Mouse (Mus musculus): ENCODE data around the gene Slc41a2. TPM values are rescaled to one million over a fixed set of nuclear protein-coding genes. Genes with fewer than 3 reads are reported as not detected.
"Not testable (repeated sequence)": the region's sequence is repeated elsewhere in the genome, so short reads cannot be mapped to it uniquely, and the experiment has no call there.

Slc41a2 gene
- total and polyA plus RNA-seq, 3 experiments = 0.05 TPM; not detected in 2

DNA sequence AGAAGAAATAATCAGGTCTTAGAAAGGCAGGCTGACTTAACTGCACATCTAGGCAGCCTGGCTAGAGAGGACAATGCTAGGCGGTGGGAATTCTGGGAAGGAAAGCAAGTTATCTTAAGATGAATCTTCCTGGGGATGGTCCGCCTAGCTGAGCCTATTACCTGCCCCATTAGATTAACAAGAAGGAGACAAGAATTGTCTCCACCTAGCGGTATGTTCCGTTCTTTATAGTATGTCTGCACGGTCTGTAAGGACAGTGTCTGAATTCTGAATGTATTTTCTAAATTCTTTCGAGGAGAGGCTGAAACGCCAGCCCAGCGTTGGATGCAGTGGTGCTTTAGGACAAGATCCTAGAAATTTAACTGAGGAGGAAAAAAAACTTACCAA is 16.6 kb upstream of the Slc41a2 start:
- no peak for DNase-seq (ENCODE audit: low spot score)
- H3K9me3 ChIP-seq (replicated peaks) = no peaks in the 10 kb centered on the region
- H3K27me3 ChIP-seq (ENCODE audit: insufficient read depth, low read length) = peaks cover 19% of the 10 kb centered on the region
- TF ChIP-seq GATA1 (IDR thresholded peaks at IDR 0.05; ENCODE audit: borderline replicate concordance, low read length) (no peak), CTCF (IDR thresholded peaks at IDR 0.05; ENCODE audit: low read depth, low read length) (no peak), TAL1 (conservative IDR thresholded peaks at IDR 0.05; ENCODE audit: low read depth, low read length) (no peak), GATA2 (IDR thresholded peaks at IDR 0.05; ENCODE audit: borderline replicate concordance, low read depth, low read length) (no peak), POLR2AphosphoS5 (IDR thresholded peaks at IDR 0.05; ENCODE audit: insufficient replicate concordance, low read depth, low read length) (no peak)
- H3K4me1 ChIP-seq (ENCODE audit: insufficient read depth, low read depth, low read length) = peaks cover 14% of the 10 kb centered on the region
- peak; percentile 40 for ATAC-seq (ENCODE audit: extremely low read depth, insufficient number of reproducible peaks, low FRiP score, poor library complexity, severe bottlenecking)
- no peak overlapping the region for H3K4me3 ChIP-seq (ENCODE audit: low read depth, low read length)
- H3K36me3 ChIP-seq (replicated peaks) = no peaks in the 10 kb centered on the region

DNA sequence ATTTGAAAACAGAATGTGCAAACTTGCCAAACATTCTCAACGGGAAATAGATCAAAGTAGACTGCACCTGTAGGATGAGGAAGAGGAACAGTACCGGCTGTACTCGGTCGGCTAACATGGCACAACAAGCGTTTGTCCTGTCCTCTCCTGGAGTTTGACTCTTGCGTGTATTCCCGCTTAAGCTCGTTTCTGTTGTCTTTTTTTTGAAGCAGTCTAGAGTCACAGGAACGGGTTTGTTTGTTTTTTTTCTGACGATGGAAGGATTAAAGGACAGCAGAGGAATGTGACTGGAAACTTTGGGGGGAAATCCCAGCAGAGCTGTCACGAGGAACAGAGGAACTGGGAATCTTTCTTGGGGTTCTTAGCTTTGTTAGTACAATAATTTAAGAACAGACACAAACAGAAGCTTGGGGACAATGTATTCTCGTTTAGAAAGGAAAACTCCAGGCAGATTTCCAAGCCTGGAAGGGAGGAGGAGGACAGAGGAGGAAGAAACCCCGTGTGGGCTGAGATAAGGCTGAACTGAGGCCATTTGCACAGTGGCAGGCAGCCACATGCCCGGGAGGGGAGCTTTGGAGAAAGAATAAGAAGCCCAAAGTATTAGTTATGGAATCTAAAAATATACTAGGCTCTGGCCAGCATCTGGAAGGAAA is 16.1 kb upstream of the Slc41a2 start:
- TF ChIP-seq TAL1 (conservative IDR thresholded peaks at IDR 0.05; ENCODE audit: low read depth, low read length) (no peak), CTCF (IDR thresholded peaks at IDR 0.05; ENCODE audit: low read depth, low read length) (no peak), GATA1 (IDR thresholded peaks at IDR 0.05; ENCODE audit: borderline replicate concordance, low read length) (no peak), GATA2 (IDR thresholded peaks at IDR 0.05; ENCODE audit: borderline replicate concordance, low read depth, low read length) (no peak)
- H3K4me3 ChIP-seq (ENCODE audit: low read depth, low read length) = no peak overlapping the region
- H3K9me3 ChIP-seq (replicated peaks) = no peaks in the 10 kb centered on the region
- DNase-seq (ENCODE audit: low spot score) (no peak), ATAC-seq (ENCODE audit: extremely low read depth, insufficient number of reproducible peaks, low FRiP score, poor library complexity, severe bottlenecking) (no peak)
- peaks cover 9% of the 10 kb centered on the region for H3K4me1 ChIP-seq (ENCODE audit: insufficient read depth, low read depth, low read length)
- H3K36me3 ChIP-seq (replicated peaks) = no peaks in the 10 kb centered on the region
- H3K27me3 ChIP-seq (ENCODE audit: insufficient read depth, low read length) = peaks cover 23% of the 10 kb centered on the region

DNA sequence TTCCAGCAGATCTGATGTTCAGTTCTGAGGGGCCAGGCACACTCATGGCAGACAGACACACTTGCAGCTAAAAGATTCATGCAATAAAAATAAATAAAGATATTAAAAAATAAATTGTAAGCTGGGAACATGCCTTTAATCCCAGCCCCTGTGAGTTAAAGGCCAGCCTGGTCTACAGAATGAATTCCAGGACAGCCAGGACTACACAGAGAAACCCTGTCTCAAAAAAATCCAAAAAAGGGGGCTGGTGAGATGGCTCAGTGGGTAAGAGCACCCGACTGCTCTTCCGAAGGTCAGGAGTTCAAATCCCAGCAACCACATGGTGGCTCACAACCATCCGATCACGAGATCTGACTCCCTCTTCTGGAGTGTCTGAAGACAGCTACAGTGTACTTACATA is 14.1 kb upstream of the Slc41a2 start:
- not testable (repeated sequence) for DNase-seq (ENCODE audit: low spot score); H3K36me3 ChIP-seq (replicated peaks); ATAC-seq (ENCODE audit: extremely low read depth, insufficient number of reproducible peaks, low FRiP score, poor library complexity, severe bottlenecking); H3K9me3 ChIP-seq (replicated peaks); H3K4me3 ChIP-seq (ENCODE audit: low read depth, low read length); H3K4me1 ChIP-seq (ENCODE audit: insufficient read depth, low read depth, low read length)
- peaks cover 32% of the 10 kb centered on the region for H3K27me3 ChIP-seq (ENCODE audit: insufficient read depth, low read length)

DNA sequence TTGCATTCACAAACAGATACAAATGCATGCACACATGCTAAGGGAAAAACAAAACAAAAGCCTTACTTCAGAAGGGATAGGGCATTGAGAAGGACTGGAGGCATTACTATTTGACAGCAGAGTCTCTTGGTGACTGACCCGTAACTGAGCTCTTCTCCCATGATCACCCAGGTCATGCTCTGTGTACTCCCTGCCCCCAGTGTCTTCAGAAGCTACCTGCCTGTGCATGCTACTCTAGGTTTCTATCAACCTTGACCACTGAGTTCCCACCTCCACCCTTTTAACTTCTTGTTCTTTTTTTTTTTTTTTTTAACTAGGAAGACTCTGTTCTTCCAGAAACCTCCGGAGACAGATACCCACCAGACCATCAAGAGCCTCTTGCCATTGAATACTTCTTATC is 13.0 kb upstream of the Slc41a2 start:
- Histone ChIP-seq H3K4me1 (ENCODE audit: insufficient read depth, low read depth, low read length) (no peaks in the 10 kb centered on the region), H3K36me3 (replicated peaks) (no peaks in the 10 kb centered on the region), H3K9me3 (replicated peaks) (no peaks in the 10 kb centered on the region), H3K27me3 (ENCODE audit: insufficient read depth, low read length) (peaks cover 34% of the 10 kb centered on the region), H3K4me3 (ENCODE audit: low read depth, low read length) (no peak overlapping the region)
- ATAC-seq (ENCODE audit: extremely low read depth, insufficient number of reproducible peaks, low FRiP score, poor library complexity, severe bottlenecking) = no peak
- DNase-seq (ENCODE audit: low spot score) = no peak
- TF ChIP-seq TAL1 (conservative IDR thresholded peaks at IDR 0.05; ENCODE audit: low read depth, low read length) (no peak), GATA1 (IDR thresholded peaks at IDR 0.05; ENCODE audit: borderline replicate concordance, low read length) (no peak), CTCF (IDR thresholded peaks at IDR 0.05; ENCODE audit: low read depth, low read length) (no peak)

DNA sequence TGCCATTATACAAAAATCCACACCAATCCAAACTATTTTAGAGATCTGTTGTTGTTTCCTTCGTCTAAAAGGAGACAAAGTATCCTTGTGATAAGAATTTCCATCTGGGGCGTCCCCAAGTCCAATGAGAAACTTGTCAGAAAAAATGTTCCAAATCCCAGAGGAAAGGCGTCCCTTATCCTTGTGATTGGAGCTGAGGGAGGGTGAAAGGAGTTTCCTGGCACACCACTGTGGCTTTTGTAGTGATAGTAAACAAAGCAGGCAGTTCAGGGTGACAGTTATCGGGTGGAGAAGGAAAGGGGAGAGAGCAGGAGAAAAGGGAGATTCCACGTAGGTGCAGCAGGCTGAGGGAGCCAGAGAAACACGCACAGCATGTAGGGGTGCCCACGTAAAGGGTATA is 9.8 kb upstream of the Slc41a2 start:
- no peak for TF ChIP-seq POLR2AphosphoS5 (IDR thresholded peaks at IDR 0.05; ENCODE audit: insufficient replicate concordance, low read depth, low read length)
- TF ChIP-seq GATA2 (IDR thresholded peaks at IDR 0.05; ENCODE audit: borderline replicate concordance, low read depth, low read length) = no peak
- TF ChIP-seq TAL1 (conservative IDR thresholded peaks at IDR 0.05; ENCODE audit: low read depth, low read length) = no peak
- no peak for TF ChIP-seq CTCF (IDR thresholded peaks at IDR 0.05; ENCODE audit: low read depth, low read length)
- TF ChIP-seq GATA1 (IDR thresholded peaks at IDR 0.05; ENCODE audit: borderline replicate concordance, low read length) = no peak
- ATAC-seq (ENCODE audit: extremely low read depth, insufficient number of reproducible peaks, low FRiP score, poor library complexity, severe bottlenecking) (no peak), DNase-seq (ENCODE audit: low spot score) (no peak)
- Histone ChIP-seq H3K9me3 (replicated peaks) (no peaks in the 10 kb centered on the region), H3K4me1 (ENCODE audit: insufficient read depth, low read depth, low read length) (no peaks in the 10 kb centered on the region), H3K4me3 (ENCODE audit: low read depth, low read length) (no peak overlapping the region), H3K27me3 (ENCODE audit: insufficient read depth, low read length) (peaks cover 42% of the 10 kb centered on the region), H3K36me3 (replicated peaks) (no peaks in the 10 kb centered on the region)

- H3K4me3 ChIP-seq (ENCODE audit: low read depth, low read length) = no peak overlapping the region
- peaks cover 48% of the 10 kb centered on the region for H3K27me3 ChIP-seq (ENCODE audit: insufficient read depth, low read length)
- no peak for DNase-seq (ENCODE audit: low spot score)
- no peaks in the 10 kb centered on the region for H3K9me3 ChIP-seq (replicated peaks)
- H3K36me3 ChIP-seq (replicated peaks) = no peaks in the 10 kb centered on the region
- no peak for ATAC-seq (ENCODE audit: extremely low read depth, insufficient number of reproducible peaks, low FRiP score, poor library complexity, severe bottlenecking)
- no peaks in the 10 kb centered on the region; the same call in 1 of the 2 replicates for H3K4me1 ChIP-seq (ENCODE audit: insufficient read depth, low read depth, low read length)
- TF ChIP-seq TAL1 (conservative IDR thresholded peaks at IDR 0.05; ENCODE audit: low read depth, low read length) = no peak
- TF ChIP-seq GATA2 (IDR thresholded peaks at IDR 0.05; ENCODE audit: borderline replicate concordance, low read depth, low read length) = no peak
- no peak for TF ChIP-seq CTCF (IDR thresholded peaks at IDR 0.05; ENCODE audit: low read depth, low read length)
- no peak for TF ChIP-seq POLR2AphosphoS5 (IDR thresholded peaks at IDR 0.05; ENCODE audit: insufficient replicate concordance, low read depth, low read length)
These were observed 8.7 kb upstream of the Slc41a2 start for GRCm38 (mm10) chr10:83346359-83346736.
